Mouse (Mus musculus) midbrain, embryonic 13.5 days (tissue): ENCODE results near the gene Zbtb1. TPM values are rescaled to one million over a fixed set of nuclear protein-coding genes. Genes with fewer than 3 reads are reported as not detected.
A peak's percentile ranks its signal among the peaks of the same experiment; 100 is the strongest.

Experiments
- ATAC-seq: fragments of 200-750 bp; cut with Nextera tagmentation; 2 replicates; pipeline ENCODE4 v1.8.0; 2017; ENCODE audit warnings: mild to moderate bottlenecking, moderate TSS enrichment, moderate library complexity
- H3K27ac ChIP-seq: fragments of 300-500 bp; sonication (generic); 2 replicates; pipeline ENCODE4 v1.5.1; 2015; ENCODE audit warnings: inconsistent platforms, mild to moderate bottlenecking, moderate library complexity
- H3K27me3 ChIP-seq: fragments of 300-500 bp; sonication (generic); 2 replicates; pipeline ENCODE4 v1.6.1; 2015; ENCODE audit warnings: mild to moderate bottlenecking, inconsistent platforms
- H3K36me3 ChIP-seq: fragments of 300-500 bp; sonication (generic); 2 replicates; pipeline ENCODE4 v1.6.1; 2015; ENCODE audit warnings: mild to moderate bottlenecking, inconsistent platforms
- H3K4me1 ChIP-seq: fragments of 300-500 bp; sonication (generic); replicated peaks from 2 replicates; pipeline ENCODE4 v1.6.1; 2015; ENCODE audit warnings: inconsistent platforms
- H3K4me2 ChIP-seq: fragments of 300-500 bp; sonication (generic); replicated peaks from 2 replicates; pipeline ENCODE4 v1.6.1; 2015; ENCODE audit warnings: moderate library complexity, mild to moderate bottlenecking, inconsistent platforms
- H3K4me3 ChIP-seq: fragments of 300-500 bp; sonication (generic); replicated peaks from 2 replicates; pipeline ENCODE4 v1.5.1; 2015; ENCODE audit warnings: mild to moderate bottlenecking, inconsistent platforms
- H3K9ac ChIP-seq: fragments of 300-500 bp; sonication (generic); replicated peaks from 2 replicates; pipeline ENCODE4 v1.6.1; 2015; ENCODE audit warnings: mild to moderate bottlenecking, inconsistent platforms
- H3K9me3 ChIP-seq: fragments of 300-500 bp; sonication (generic); 2 replicates; pipeline ENCODE4 v1.6.1; 2016; ENCODE audit warnings: mild to moderate bottlenecking, inconsistent platforms
- WGBS: fragments of 180-500 bp; shearing (Covaris S2); methylation state at CpG from one replicate; pipeline ENCODE4 v1.1.7; 2015; 5-methylcytosine and 5-hydroxymethylcytosine counted together
- polyA plus RNA-seq: library from polyadenylated mRNA; unstranded; fragments of >200 nt; fragmentation: Nextera tagmentation; extraction: Ambion mirVana; gene quantifications from 2 replicates; pipeline ENCODE4 v1.2.1, GENCODE M21; 2015

Zbtb1 gene
- polyA plus RNA-seq, 1 experiment from 2014 or later, result 4.7 TPM

DNA sequence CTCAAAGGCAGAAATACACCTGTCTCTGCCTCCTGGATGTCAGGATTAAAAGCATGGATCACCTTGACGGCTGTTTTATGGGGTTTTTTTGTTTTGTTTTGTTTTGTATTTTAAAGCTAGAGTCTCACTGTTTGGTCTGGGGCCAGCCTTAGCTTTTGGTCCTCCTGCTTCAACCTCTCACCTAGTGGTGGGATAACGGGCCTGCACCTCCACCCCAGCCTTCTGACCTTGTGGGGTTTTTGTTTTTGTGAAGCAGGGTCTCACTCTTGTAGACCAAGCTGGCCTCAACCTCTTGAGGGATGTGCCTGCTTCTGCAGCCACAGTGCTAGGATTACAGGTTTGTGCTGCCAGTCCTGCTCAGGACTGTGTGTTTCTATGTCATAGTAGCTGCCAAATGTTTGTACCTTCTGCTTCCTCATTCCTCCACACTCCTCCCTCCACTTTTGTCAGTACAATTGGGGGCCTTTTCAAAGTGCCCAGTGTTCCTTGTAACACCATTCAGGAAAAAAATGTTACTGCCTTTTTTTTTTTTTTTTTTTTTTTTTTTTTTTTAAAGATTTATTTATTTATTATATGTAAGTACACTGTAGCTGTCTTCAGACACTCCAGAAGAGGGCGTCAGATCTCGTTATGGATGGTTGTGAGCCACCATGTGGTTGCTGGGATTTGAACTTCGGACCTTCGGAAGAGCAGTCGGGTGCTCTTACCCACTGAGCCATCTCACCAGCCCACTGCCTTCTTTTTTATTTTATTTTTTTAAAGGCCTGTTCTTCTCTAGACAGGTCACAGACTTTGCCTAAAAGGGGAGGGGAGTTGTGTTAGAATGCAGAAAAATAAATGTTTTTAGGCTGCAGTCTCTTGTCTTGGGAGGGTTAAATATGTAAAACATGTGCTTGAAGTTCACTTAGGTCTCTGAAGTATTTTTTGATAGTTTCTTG, 3.1 kb downstream of the Zbtb1 start:
- 84% methylated on average over 6 of the region's 7 CpGs for WGBS
- ATAC-seq, result no peak

DNA sequence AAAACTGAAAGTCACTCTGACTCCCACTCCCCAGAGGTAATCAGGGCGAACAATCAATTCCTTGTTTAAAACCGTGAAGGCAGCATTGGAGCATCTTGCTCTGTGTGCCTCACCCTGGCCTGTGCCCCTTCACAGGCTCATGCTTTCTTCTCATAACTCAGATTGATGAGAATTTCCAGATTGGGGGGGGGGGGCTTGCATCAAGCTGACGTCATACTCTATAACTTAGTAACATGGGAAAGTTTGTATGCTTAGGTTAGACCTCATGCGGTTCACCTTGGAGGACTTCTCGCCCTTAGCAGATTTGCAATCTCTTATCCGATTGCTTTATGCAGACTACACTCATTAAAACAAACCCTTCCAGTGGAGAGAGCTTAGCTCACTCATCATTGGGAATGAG, 3.9 kb downstream of the Zbtb1 start:
- no peak overlapping the region for H3K27ac ChIP-seq

More for the DNA sequence above, 3.1 kb downstream of the Zbtb1 start:
- Histone ChIP-seq H3K36me3 (no peaks in the 10 kb centered on the region), H3K4me3 (no peak overlapping the region), H3K27ac (no peak overlapping the region), H3K4me2 (no peak overlapping the region), H3K9ac (no peak overlapping the region), H3K4me1 (peaks cover 24% of the 10 kb centered on the region), H3K27me3 (no peaks in the 10 kb centered on the region), H3K9me3 (no peaks in the 10 kb centered on the region)

DNA sequence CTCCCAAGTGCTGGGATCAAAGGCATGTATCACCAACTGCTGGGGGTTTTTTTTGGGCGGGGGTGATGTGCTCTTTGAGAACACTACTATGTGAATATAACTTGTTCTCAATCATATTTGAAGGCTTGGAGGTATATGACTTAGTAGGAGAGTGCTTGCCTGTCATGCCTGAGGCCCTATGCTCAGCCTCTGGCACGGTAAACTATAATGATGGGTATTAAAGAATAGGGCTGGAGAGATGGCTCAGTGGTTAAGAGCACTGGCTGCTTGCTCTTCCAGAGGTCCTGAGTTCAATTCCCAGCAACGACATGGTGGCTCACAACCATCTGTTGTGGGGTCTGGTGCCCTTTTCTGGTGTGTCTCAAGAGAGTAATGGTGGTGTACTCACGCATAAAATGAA, 4.8 kb downstream of the Zbtb1 start:
- Histone ChIP-seq H3K4me3 (no peak overlapping the region), H3K9ac (no peak overlapping the region), H3K27ac (no peak overlapping the region), H3K4me2 (no peak overlapping the region), H3K36me3 (no peaks in the 10 kb centered on the region), H3K9me3 (no peaks in the 10 kb centered on the region), H3K4me1 (peaks cover 18% of the 10 kb centered on the region), H3K27me3 (no peaks in the 10 kb centered on the region)
- no peak for ATAC-seq
- 84% methylated on average over 4 of the region's 4 CpGs for WGBS

More for the DNA sequence above, 3.9 kb downstream of the Zbtb1 start:
- H3K4me1 ChIP-seq, result peaks cover 18% of the 10 kb centered on the region
- H3K9ac ChIP-seq, result no peak overlapping the region; the same call in 1 of the 2 replicates
- H3K9me3 ChIP-seq, result no peaks in the 10 kb centered on the region
- H3K27me3 ChIP-seq, result no peaks in the 10 kb centered on the region
- no peaks in the 10 kb centered on the region for H3K36me3 ChIP-seq
- no peak for ATAC-seq
- no peak overlapping the region for H3K4me2 ChIP-seq
- H3K4me3 ChIP-seq, result no peak overlapping the region
- WGBS, result 74% methylated on average over 6 of the region's 6 CpGs

DNA sequence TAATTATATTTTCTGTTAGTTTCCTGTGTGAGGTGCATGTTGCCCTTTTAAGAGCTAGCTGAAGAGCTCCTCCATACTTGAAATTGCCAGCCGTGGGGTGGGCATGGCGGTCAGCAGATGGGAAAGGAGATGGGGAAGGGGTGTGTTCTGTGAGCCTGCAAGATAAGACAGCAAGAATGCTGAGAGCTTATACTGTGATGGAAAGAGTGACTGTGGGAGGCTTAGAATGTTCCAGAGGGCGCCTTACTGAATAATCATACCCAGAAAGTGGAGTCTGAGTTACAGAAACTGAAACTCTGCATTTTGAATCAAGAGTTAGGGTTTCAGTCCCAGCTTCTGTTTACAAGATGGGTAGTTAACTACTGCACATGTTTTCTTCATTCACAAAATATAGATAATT, 5.4 kb downstream of the Zbtb1 start:
- ATAC-seq, result no peak
- no peaks in the 10 kb centered on the region for H3K27me3 ChIP-seq
- WGBS, result 90% methylated on average over 3 of the region's 3 CpGs
- H3K9ac ChIP-seq, result no peak overlapping the region
- H3K4me1 ChIP-seq, result peaks cover 18% of the 10 kb centered on the region
- H3K4me2 ChIP-seq, result no peak overlapping the region
- no peak overlapping the region for H3K4me3 ChIP-seq
- no peak overlapping the region for H3K27ac ChIP-seq
- no peaks in the 10 kb centered on the region for H3K36me3 ChIP-seq
- H3K9me3 ChIP-seq, result no peaks in the 10 kb centered on the region

DNA sequence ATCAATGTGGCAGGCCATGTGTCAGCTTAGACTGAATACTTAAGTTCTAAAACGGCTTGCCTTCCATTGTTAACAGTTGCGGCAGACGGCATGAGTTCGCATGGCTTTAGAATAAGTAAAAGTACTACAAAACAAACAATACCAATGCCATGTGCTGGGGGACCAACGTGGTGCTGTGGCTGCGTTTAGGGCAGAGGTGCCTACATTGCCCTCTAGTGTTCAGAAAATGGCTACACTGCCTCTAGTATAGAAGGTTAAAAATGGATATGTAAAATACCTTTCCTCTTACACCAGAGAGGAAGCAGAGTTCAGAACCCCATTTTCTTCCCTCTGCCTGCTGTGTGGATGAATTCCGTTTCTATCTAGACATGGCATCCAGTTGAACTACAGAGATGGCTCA, 6.6 kb downstream of the Zbtb1 start:
- WGBS, result 31% methylated on average over 7 of the region's 7 CpGs
- Histone ChIP-seq H3K4me1 (peaks cover 14% of the 10 kb centered on the region), H3K27ac (no peak overlapping the region), H3K4me2 (no peak overlapping the region), H3K27me3 (no peaks in the 10 kb centered on the region), H3K9ac (no peak overlapping the region), H3K9me3 (no peaks in the 10 kb centered on the region), H3K36me3 (no peaks in the 10 kb centered on the region), H3K4me3 (no peak overlapping the region)
- ATAC-seq, result 0 out of 2 replicates have a peak, but pooled peaks have one; percentile 48

DNA sequence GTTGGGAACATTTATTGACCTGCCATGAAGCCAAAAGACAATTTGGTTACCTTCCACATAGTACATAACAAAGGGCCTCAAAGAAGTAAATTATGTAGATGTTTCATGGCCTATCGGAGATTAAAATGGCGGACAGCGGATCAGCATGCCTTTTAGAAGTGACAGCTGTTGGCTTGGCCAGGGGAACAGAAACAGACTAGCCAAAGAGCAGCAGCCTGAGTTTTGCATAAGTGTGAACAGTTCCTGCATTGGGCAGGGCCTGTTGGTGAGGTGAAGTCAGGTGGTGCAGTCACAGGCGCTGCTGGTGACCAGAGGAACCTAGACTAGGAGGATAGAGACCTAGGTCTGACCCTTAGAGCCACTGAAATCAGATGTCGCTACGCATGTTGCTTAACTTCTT, 7.0 kb downstream of the Zbtb1 start:
- no peaks in the 10 kb centered on the region for H3K36me3 ChIP-seq
- no peak overlapping the region for H3K9ac ChIP-seq
- no peak for ATAC-seq
- no peak overlapping the region for H3K27ac ChIP-seq
- 93% methylated on average over 6 of the region's 6 CpGs for WGBS
- no peak overlapping the region for H3K4me2 ChIP-seq
- peaks cover 10% of the 10 kb centered on the region for H3K4me1 ChIP-seq
- H3K27me3 ChIP-seq, result no peaks in the 10 kb centered on the region
- H3K9me3 ChIP-seq, result no peaks in the 10 kb centered on the region
- no peak overlapping the region for H3K4me3 ChIP-seq

DNA sequence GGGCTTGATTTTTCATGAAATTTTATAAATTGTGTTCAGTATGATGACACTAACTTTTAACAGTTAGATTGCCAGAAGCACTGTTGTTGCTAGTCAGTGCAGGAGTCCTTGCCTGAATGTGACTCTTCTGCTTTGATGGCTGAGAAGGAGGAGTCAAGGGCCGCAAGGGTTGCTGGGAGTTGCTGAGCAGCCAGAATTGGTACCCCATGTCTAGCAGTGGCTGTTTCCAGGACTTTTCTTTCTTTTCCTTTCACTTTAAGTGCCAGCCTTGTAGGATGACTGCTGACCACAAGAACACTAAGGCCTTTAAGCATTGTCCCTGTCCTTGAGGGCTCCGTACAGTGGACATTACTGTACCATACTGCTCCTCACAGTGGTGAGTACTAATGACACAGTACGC, 7.7 kb downstream of the Zbtb1 start:
- peaks cover 3% of the 10 kb centered on the region; the same call in 1 of the 2 replicates for H3K4me1 ChIP-seq
- H3K4me2 ChIP-seq, result no peak overlapping the region
- H3K9ac ChIP-seq, result no peak overlapping the region
- H3K4me3 ChIP-seq, result no peak overlapping the region
- H3K27ac ChIP-seq, result no peak overlapping the region
- H3K9me3 ChIP-seq, result no peaks in the 10 kb centered on the region
- H3K27me3 ChIP-seq, result no peaks in the 10 kb centered on the region
- no peaks in the 10 kb centered on the region for H3K36me3 ChIP-seq
- ATAC-seq, result no peak
- 91% methylated on average over 3 of the region's 3 CpGs for WGBS

DNA sequence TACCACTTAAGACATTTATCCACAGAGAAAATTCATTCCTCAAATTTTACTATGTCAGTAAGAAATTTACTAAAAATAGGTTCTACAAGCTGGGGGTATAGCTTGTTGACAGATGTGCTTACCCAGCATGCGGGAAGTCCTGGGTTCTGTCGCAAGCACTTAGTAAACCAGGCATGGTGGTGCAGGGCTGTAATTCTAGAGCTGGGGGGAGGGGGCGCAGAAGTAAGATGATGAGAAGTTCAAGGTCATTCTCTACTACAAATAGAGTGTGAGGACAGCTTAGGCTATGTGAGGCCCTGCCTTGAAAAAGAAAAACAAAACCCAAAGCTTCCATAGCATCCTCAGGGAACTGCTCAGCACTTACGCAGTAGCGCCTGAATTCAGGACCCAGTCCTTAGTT, 8.5 kb downstream of the Zbtb1 start:
- Histone ChIP-seq H3K4me3 (no peak overlapping the region), H3K9me3 (no peaks in the 10 kb centered on the region), H3K4me2 (no peak overlapping the region), H3K27ac (no peak overlapping the region), H3K36me3 (no peaks in the 10 kb centered on the region), H3K4me1 (no peaks in the 10 kb centered on the region; the same call in 1 of the 2 replicates), H3K27me3 (no peaks in the 10 kb centered on the region), H3K9ac (no peak overlapping the region)
- 95% methylated on average over 5 of the region's 5 CpGs for WGBS
- no peak for ATAC-seq

DNA sequence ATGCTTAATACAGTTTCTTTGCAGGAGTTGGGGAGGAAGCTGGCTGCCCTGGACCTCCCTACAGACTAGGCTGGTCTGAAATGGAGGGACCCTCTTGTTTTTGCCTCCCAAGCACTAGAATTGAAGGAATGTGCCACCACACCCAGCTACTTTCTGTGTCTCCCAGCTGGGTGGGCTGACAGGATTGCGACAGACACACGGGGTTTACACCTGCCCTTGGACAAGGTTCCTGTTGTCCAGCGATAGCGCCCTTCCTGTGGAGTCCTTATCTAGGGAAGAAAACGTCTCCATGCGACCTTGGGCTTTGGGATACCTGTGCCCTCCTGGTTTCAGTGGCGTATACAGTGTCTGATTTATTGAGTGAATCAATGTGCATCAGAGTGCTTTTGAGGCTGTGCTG, 10.1 kb downstream of the Zbtb1 start:
- no peak overlapping the region for H3K4me3 ChIP-seq
- H3K27ac ChIP-seq, result no peak overlapping the region
- H3K27me3 ChIP-seq, result no peaks in the 10 kb centered on the region
- ATAC-seq, result no peak
- H3K9ac ChIP-seq, result no peak overlapping the region
- H3K4me2 ChIP-seq, result no peak overlapping the region
- peaks cover 2% of the 10 kb centered on the region for H3K36me3 ChIP-seq
- WGBS, result 91% methylated on average over 7 of the region's 7 CpGs
- H3K4me1 ChIP-seq, result no peaks in the 10 kb centered on the region
- no peaks in the 10 kb centered on the region for H3K9me3 ChIP-seq

DNA sequence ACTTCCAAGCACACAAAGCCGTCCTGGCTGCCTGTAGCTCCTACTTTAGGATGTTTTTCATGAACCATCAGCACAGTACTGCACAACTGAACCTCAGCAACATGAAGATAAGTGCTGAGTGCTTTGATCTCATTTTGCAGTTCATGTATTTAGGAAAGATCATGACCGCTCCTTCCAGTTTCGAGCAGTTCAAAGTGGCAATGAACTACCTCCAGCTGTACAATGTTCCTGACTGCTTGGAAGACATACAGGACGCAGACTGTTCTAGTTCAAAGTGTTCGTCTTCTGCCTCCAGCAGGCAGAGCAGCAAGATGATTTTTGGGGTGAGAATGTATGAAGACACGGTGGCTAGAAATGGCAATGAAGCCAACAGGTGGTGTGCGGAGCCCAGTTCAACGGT, 15.3 kb downstream of the Zbtb1 start:
- Histone ChIP-seq H3K27me3 (no peaks in the 10 kb centered on the region), H3K4me3 (no peak overlapping the region), H3K9me3 (no peaks in the 10 kb centered on the region), H3K4me2 (no peak overlapping the region), H3K27ac (no peak overlapping the region), H3K4me1 (no peaks in the 10 kb centered on the region), H3K36me3 (peaks cover 21% of the 10 kb centered on the region), H3K9ac (no peak overlapping the region)
- WGBS, result 97% methylated on average over 8 of the region's 8 CpGs
- no peak for ATAC-seq

DNA sequence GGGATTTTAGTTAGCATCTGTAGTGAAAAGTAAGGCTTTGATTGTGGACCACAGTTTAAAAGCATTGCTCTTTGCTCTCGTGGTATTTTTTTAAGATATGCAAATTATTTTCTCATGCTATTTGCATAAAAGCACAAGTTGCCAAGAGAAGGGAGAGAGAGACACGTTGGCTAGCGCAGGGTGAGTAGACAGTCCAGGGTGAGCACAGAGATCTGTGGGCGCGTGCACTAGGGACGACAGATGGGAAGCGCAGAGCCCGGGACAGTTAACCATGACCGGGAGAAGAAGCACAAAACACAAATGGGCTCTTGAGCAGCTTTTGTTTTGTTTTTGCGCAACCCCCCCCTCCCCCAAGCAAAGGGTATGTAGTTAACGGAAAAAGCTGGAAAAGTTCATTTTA, 18.7 kb downstream of the Zbtb1 start:
- WGBS, result 76% methylated on average over 11 of the region's 11 CpGs
- ATAC-seq, result no peak
- H3K27ac ChIP-seq, result no peak overlapping the region
- H3K27me3 ChIP-seq, result no peaks in the 10 kb centered on the region
- H3K36me3 ChIP-seq, result peaks cover 21% of the 10 kb centered on the region
- no peak overlapping the region for H3K4me3 ChIP-seq
- no peaks in the 10 kb centered on the region for H3K9me3 ChIP-seq
- H3K9ac ChIP-seq, result no peak overlapping the region
- no peak overlapping the region for H3K4me2 ChIP-seq
- H3K4me1 ChIP-seq, result no peaks in the 10 kb centered on the region

DNA sequence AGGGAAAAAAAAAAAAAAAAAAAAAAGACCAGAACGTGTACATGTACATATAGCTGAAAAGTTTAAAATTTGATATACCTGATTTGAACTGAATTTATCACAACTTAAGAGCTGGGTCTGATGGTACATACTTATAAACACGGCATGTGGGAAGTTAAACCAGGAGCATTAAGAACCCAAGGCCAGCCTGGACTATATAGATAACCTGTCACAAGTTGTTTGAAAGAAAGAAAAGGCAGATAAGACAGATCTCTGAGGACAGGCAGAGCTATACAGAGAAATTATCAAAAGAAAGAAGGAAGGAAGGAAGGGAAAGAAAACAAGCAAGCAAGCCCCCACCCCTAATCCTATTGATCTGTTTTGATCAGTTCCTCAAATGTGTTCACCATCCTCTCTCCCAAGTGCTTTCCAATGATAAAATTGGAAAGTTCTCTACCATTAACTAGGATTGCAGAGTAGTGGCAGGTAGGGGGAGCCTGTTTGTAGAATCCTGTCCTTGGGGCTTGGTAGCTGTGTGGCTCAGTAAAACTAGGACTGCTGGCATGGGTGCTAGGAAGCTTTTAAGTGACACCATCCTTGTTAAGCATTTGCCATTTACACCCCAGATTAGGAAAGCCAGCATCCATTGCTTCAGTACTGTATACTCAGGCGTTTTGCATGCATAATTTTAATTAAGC, 21.7 kb downstream of the Zbtb1 start:
- Histone ChIP-seq H3K4me3 (no peak overlapping the region), H3K27me3 (no peaks in the 10 kb centered on the region), H3K36me3 (peaks cover 5% of the 10 kb centered on the region), H3K9ac (no peak overlapping the region), H3K9me3 (no peaks in the 10 kb centered on the region), H3K4me1 (no peaks in the 10 kb centered on the region), H3K27ac (no peak overlapping the region), H3K4me2 (no peak overlapping the region)
- no peak for ATAC-seq
- 77% methylated on average over 3 of the region's 3 CpGs for WGBS
